Mouse (Mus musculus): ENCODE results near the gene Marc1.

GRCm38 (mm10) chr1:184793163-184793876 lies 17.8 kb downstream of the Marc1 start:
- TF ChIP-seq CTCF (IDR thresholded peaks at IDR 0.05; ENCODE audit: low read depth) (peak; percentile 75), EP300 (IDR thresholded peaks at IDR 0.05; ENCODE audit: low read depth) (no peak)
